9 mouse cellular contexts compared by ENCODE assay signal in genomic region chr3:122316621-122317020, GRCm38 (mm10). TPM values are rescaled to one million over a fixed set of nuclear protein-coding genes. Genes with fewer than 3 reads are reported as not detected.
DNase-seq lines count a peak whose midpoint lies in the region; ATAC-seq lines count a peak whose summit lies in the region.
"Had no signal": no experiment of that assay in that cellular context is flagged by ENCODE, and none has a peak within 500 bp of the region (broad histone marks: within the 10 kb centered on the region; RNA-seq: fewer than 3 reads in every experiment).

No protein-coding gene starts in this region.

- no peaks in the 10 kb centered on the region for H3K36me3 ChIP-seq in heart, embryonic 12.5 days
- no peaks in the 10 kb centered on the region for H3K36me3 ChIP-seq in hindbrain, embryonic 12.5 days
- H3K36me3 ChIP-seq in midbrain, embryonic 10.5 days: no peaks in the 10 kb centered on the region

- H3K4me3 ChIP-seq in heart, embryonic 12.5 days: peak overlapping the region; percentile 15; the same call in 1 of the 2 replicates
- no peak overlapping the region for H3K4me3 ChIP-seq in hindbrain, embryonic 12.5 days
- peak overlapping the region; percentile 12; the same call in 1 of the 2 replicates for H3K4me3 ChIP-seq in midbrain, embryonic 10.5 days

- H3K4me2 ChIP-seq in heart, embryonic 12.5 days: peak overlapping the region; percentile 57
- H3K4me2 ChIP-seq in hindbrain, embryonic 12.5 days (replicated peaks): peak overlapping the region; percentile 35

- no peak for DNase-seq in heart, postnatal 25 days (ENCODE audit: low spot score)
- DNase-seq in ZHBTc4 (ENCODE audit: low read depth, low spot score): peak; percentile 43
- DNase-seq in midbrain, embryonic 10.5 days (ENCODE audit: low spot score): no peak
- DNase-seq in cerebellum, adult 9-10 months: no peak
- no peak for DNase-seq in gastrocnemius, adult 8-10 months (ENCODE audit: low spot score in 2 of 2)
- DNase-seq in cerebellum, postnatal 14 days: no peak

- ATAC-seq in heart, embryonic 12.5 days (ENCODE audit: insufficient number of reproducible peaks, low FRiP score): no peak
- no peak for ATAC-seq in hindbrain, embryonic 12.5 days (ENCODE audit: low FRiP score)

- peaks cover 18% of the 10 kb centered on the region for H3K4me1 ChIP-seq in heart, embryonic 12.5 days (replicated peaks)
- H3K4me1 ChIP-seq in hindbrain, embryonic 12.5 days: peaks cover 13% of the 10 kb centered on the region
- peaks cover 37% of the 10 kb centered on the region for H3K4me1 ChIP-seq in midbrain, embryonic 10.5 days

- no peak overlapping the region for H3K9ac ChIP-seq in heart, embryonic 12.5 days
- 0 out of 2 replicates have a peak overlapping the region, but pooled peaks have one; percentile 28 for H3K9ac ChIP-seq in hindbrain, embryonic 12.5 days

- intact Hi-C loops in heart, postnatal 25 days (cut with DNase I): no loop called here

- whole genome bisulfite sequencing in heart, embryonic 12.5 days: 7% methylated on average over 11 of the region's 11 CpGs
- WGBS in hindbrain, embryonic 12.5 days: 18% methylated on average over 11 of the region's 11 CpGs
- WGBS in midbrain, embryonic 10.5 days: 28% methylated on average over 11 of the region's 11 CpGs

- H3K9me3 ChIP-seq in heart, embryonic 12.5 days (replicated peaks): no peaks in the 10 kb centered on the region
- H3K9me3 ChIP-seq in hindbrain, embryonic 12.5 days (replicated peaks): no peaks in the 10 kb centered on the region
- no peaks in the 10 kb centered on the region for H3K9me3 ChIP-seq in midbrain, embryonic 10.5 days (replicated peaks)

- peaks cover 60% of the 10 kb centered on the region for H3K27me3 ChIP-seq in heart, embryonic 12.5 days (replicated peaks)
- H3K27me3 ChIP-seq in hindbrain, embryonic 12.5 days: no peaks in the 10 kb centered on the region
- H3K27me3 ChIP-seq in midbrain, embryonic 10.5 days (ENCODE audit: low read depth, poor library complexity, severe bottlenecking): peaks cover 9% of the 10 kb centered on the region; the same call in 1 of the 2 replicates
- H3K27me3 ChIP-seq: CH12.LX had no signal

- H3K27ac ChIP-seq in heart, embryonic 12.5 days (ENCODE audit: poor library complexity, severe bottlenecking): no peak overlapping the region
- 0 out of 2 replicates have a peak overlapping the region, but pooled peaks have one; percentile 40 for H3K27ac ChIP-seq in hindbrain, embryonic 12.5 days
- peak overlapping the region; percentile 57 for H3K27ac ChIP-seq in midbrain, embryonic 10.5 days (replicated peaks)

RNA-seq across cellular contexts. Expression of gene Bcar3, which starts 22.7 kb away (rescaled TPM):
- polyA plus RNA-seq in heart, embryonic 12.5 days (2016; fragmentation: Nextera tagmentation; extraction: Ambion mirVana): 6.0 and 7.3 TPM in 2 replicates
- total RNA-seq in heart, postnatal 25 days (2021): 1 to 10 TPM; 6.4 to 7.2 TPM
- polyA plus RNA-seq in hindbrain, embryonic 12.5 days (2016; fragmentation: Nextera tagmentation; extraction: Ambion mirVana): 8.1 and 8.8 TPM in 2 replicates
- polyA plus RNA-seq in midbrain, embryonic 10.5 days (2016; fragmentation: Nextera tagmentation; extraction: Ambion mirVana): 21.8 and 22.9 TPM in 2 replicates
- total RNA-seq in gastrocnemius, adult 8-10 months (2022): 1 to 10 TPM; 3.3 to 8.9 (median 4.4) TPM

RNA-seq across cellular contexts. Expression of gene Dnttip2, which starts 42.4 kb away (rescaled TPM):
- polyA plus RNA-seq in heart, embryonic 12.5 days (2016; fragmentation: Nextera tagmentation; extraction: Ambion mirVana): 50.1 and 53.4 TPM in 2 replicates
- total RNA-seq in heart, postnatal 25 days (2021): 10 to 100 TPM; 23.8 to 26.0 TPM
- polyA plus RNA-seq in hindbrain, embryonic 12.5 days (2016; fragmentation: Nextera tagmentation; extraction: Ambion mirVana): 70.1 and 75.0 TPM in 2 replicates
- 86.2 and 90.6 TPM in 2 replicates for polyA plus RNA-seq in midbrain, embryonic 10.5 days (2016; fragmentation: Nextera tagmentation; extraction: Ambion mirVana)
- 10 to 100 TPM; 25.0 to 33.4 (median 29.7) TPM for total RNA-seq in gastrocnemius, adult 8-10 months (2022)
